Mouse (Mus musculus): ENCODE results near the gene Ifi27l2b.
A peak's percentile ranks its signal among the peaks of the same experiment; 100 is the strongest.

The Ifi27l2b gene

DNA sequence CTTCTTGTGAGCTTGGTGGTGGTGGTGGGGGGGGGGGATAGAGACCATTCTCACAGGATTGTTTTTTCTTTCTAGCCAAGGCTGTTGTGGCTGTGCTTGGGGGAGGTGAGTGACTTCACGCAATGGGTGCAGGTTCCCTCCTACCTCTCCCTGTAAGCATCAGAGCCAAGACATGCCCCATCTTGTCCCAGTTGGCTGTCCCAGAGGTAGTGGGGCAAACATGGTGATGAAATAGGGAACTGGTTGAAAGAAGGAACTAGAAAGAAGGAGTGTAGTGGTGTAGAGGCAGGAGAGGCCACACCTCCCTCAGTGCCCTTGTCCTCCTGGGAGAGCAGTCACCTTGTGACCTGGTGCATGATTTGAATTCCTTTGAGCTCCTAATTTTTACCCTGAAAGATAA lies 19.4 kb downstream of the Ifi27l2b start:
- DNase-seq (ENCODE audit: low spot score in 2 of 2), result no peak

DNA sequence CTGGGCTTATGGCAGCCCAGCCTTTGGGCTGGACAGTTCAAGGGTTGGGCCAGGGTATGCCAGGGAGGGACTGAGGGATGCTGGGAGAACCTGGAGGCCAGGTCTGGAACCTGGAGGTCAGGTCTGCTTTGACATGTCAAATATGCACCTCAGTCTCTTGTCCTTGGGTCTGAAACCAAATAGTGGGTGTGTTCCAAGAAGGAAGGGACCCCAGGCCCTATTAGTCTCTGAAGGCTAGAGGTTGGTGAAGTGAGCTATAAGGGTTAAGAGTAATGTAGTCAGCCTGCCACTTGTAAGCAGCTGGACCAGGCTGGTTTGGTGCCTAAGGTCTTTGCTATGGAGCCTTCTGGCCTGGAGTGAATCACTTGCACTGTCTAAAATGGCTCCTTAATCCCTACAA lies 22.2 kb downstream of the Ifi27l2b start:
- no peak for DNase-seq (ENCODE audit: low spot score in 2 of 2)

DNA sequence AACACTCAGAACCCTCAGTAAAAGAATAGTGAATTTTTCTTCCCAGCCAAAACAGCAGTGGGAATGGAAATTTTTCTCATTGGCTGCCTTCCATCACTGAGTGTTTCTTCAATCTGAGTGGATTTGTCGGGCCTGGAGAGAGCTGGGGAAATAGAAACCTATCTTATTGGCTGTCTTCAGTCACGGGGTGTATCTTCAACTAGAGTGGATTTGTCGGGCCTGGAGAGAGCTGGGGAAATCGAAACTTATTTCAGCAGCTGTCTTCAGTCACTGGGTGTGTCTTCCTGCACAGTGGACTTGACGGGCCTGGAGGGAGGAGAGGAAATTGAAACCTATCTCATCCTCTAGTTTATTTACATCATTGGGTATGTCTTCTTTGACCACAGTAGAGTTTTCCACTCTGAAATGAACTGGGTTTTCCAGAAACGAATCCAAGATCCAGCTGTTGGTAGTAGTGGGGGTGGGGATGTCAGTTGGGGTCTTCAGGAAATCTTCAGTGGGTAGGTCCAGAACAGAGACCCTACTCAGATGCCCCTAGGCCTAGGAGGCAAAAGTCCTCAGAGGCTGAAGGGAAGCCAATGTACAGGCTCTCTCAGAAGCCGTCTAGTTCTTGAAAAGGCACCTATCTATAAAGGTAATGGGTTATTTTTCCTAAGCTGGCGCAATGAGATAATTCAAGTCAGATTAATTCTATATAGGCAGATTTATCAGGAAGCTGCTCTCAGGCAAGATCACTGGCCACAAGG lies 22.9 kb downstream of the Ifi27l2b start, which contains the start of gene Ifi27:
Gene Ifi27, plus strand, starts transcription at position 226 of the 746 bp plus-strand sequence.
- DNase-seq (ENCODE audit: low spot score in 2 of 2), result peak; percentile 62 to 80

- no peak for DNase-seq (ENCODE audit: low spot score in 2 of 2)
Measured at GRCm38 (mm10) chr12:103433430-103433829, 23.6 kb downstream of the Ifi27l2b start.

- DNase-seq (ENCODE audit: low spot score in 2 of 2), result no peak
Measured at GRCm38 (mm10) chr12:103426710-103427109, 30.3 kb downstream of the Ifi27l2b start.

DNA sequence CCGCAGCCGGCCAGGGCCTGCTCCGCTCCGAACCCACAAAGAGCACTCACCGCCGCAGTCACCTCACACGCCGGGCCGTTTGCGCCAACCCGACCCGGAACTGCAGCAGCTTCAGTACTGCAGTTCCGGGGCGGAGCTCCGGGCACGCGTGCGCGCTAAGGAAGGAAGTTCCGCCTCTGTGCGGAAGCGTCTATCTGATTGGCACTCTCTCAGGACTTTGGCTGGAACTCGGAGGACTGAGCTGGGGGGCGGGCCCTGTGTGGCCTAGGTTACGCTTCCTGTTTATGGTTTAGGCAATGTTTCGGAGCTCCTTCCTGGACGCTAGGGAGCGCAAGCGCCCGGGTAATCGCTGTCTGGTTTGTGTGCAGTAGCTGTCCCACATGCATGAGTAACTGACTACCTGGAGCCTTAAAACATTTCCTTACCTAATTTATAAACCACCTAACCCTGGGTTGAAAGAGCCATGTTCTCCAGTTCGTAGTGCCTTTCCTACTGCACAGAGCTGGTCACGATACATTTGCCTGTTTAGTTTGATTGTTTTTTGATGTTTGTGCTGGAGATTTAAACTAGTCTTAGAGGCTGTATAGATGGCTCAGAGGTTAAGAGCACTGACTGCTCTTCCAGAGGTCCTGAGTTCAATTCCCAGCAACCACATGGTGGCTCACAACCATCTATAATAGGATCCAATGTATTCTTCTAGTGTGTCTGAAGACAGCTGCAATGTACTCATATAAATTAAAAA lies 31.1 kb downstream of the Ifi27l2b start, which contains the start of gene Ddx24:
Gene Ddx24, minus strand, starts transcription at position 102 of the 742 bp plus-strand sequence.
- DNase-seq (ENCODE audit: low spot score in 2 of 2), result peak; percentile 97 to 99

GRCm38 (mm10) chr12:103425016-103425728 lies 31.9 kb downstream of the Ifi27l2b start:
- no peak for DNase-seq (ENCODE audit: low spot score in 2 of 2)

DNA sequence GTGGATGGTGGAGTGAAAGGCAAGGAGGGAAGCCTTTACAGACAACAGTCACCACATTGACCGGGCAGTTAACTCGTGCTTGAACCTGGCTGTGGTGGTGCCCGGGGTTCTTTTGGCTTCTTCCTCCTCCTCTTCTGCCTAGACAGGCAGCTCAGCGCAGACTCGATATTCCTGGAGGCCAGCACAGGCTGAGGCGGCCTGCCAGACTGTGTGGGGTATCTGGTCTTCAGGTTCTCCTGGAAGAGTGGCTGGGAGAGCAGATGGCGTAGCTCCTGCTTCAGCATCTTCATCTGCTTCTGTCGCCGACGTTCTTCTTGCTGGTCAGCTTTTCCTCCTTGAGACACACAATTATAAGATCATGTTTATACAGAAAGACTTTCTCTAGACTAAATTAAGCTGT lies 48.9 kb downstream of the Ifi27l2b start:
- DNase-seq (ENCODE audit: low spot score in 2 of 2), result peak in 1 of 2 experiments; percentile 78

DNA sequence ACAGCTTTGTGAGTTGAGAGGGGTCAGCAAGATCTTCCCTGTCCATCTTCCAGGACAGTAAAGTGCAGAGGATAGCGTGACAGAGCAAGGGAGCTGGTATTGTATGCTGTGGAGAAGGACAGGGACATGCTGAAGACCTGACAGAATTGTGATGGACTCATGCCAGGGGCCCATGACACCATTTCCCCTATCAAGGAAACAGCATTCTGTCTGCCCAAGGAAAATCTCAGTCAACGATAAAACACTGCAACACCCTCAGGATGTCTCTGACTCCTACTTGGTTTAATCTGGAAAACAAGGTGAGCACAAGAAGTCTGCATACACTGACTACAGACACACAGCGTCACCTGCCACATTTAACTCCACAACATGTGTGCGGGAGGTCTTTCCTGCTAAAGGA lies 49.3 kb downstream of the Ifi27l2b start, which contains the start of gene 9330161L09Rik:
Gene 9330161L09Rik, minus strand, starts transcription at position 101 of the 400 bp plus-strand sequence.
- DNase-seq (ENCODE audit: low spot score in 2 of 2), result peak in 1 of 2 experiments; percentile 7

DNA sequence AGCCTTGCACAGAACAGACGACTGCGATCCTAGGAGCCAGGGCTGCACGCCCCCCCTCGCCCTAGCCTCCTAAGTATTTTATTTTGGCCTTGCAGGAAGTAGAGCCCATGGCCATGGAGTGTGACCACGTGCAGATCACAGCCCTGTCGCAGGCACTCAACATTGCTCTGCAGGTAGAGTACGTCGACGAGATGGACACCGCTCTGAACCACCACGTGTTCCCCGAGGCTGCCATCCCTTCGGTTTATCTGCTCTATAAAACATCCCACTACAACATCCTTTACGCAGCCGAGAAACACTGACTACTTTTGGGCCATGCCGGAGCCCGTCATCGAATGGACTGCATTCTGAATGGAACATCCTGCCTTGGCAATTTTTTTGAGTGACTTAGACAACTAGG lies 52.9 kb downstream of the Ifi27l2b start:
- no peak for DNase-seq (ENCODE audit: low spot score in 2 of 2)

Data from left cerebral cortex, adult 9 months (tissue).